Mouse (Mus musculus): ENCODE data around the gene Vmn1r197. TPM values are rescaled to one million over a fixed set of nuclear protein-coding genes. Genes with fewer than 3 reads are reported as not detected.
"Not testable (repeated sequence)": the region's sequence is repeated elsewhere in the genome, so short reads cannot be mapped to it uniquely, and the experiment has no call there.

Gene Vmn1r197
- polyA plus RNA-seq, 1 experiment from 2014 or later = not detected

DNA sequence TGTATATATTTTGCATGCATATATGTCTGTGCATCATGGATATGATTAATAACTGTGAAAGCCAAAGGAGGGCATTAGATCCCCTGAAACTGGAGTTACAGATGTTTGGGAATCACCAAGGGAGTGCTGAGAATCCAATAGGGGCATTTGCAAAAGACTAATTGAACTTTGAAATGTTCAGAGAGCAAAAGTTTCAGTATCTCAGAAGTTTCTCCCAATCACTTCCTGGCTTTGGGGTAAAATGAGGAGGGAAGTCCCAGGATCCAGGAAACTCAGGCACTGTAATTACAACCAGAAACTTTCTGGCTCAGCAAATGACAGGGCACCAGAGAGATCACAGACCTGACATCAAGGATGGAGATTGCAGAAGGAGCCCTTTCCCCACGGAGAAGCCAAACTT lies 25.7 kb downstream of the Vmn1r197 start, which contains the start of gene Vmn1r198:
Vmn1r198 (plus strand) TSS at position 301 of the 400 bp plus-strand sequence.
- Histone ChIP-seq H3K9ac (replicated peaks; ENCODE audit: low read depth, low read length) (no peak within 1 kb of the TSS), H3K36me3 (ENCODE audit: control insufficient read depth, insufficient read depth, low read length) (no peaks in the 10 kb centered on the region), H3K27me3 (ENCODE audit: control insufficient read depth, insufficient read depth, low read length) (no peaks in the 10 kb centered on the region), H3K4me3 (ENCODE audit: low read depth, low read length) (no peak within 1 kb of the TSS), H3K27ac (ENCODE audit: low read length) (no peak within 1 kb of the TSS), H3K4me2 (replicated peaks; ENCODE audit: low read depth, low read length) (no peak within 1 kb of the TSS), H3K9me3 (ENCODE audit: control insufficient read depth, low read depth, low read length) (no peaks in the 10 kb centered on the region), H3K4me1 (ENCODE audit: control insufficient read depth, insufficient read depth, low read length) (no peaks in the 10 kb centered on the region)
- no peak for ATAC-seq (ENCODE audit: insufficient number of reproducible peaks, insufficient read depth, low FRiP score, low read depth)
- WGBS = 32% methylated on average over 1 of the region's 1 CpGs

DNA sequence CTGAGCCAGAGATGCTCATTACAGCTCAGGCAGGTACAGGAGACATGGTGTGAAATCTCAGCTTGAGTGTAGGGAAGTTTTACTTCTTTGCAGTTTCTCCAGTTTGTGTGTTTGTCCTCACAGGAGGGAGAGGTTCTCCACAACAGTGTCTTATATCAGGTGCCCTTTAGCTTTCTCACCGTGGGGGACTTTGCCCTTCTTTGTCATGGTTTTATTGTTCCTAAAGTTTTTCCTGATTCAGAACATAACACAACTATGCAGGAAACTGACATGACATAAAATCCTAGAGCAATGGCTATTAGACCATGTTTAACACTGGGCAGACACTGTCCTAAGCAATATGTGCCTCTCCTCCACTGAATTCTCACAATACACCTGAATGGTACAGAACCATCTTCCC lies 26.4 kb downstream of the Vmn1r197 start:
- no peaks in the 10 kb centered on the region for H3K4me1 ChIP-seq (ENCODE audit: control insufficient read depth, insufficient read depth, low read length)
- no peak overlapping the region for H3K4me3 ChIP-seq (ENCODE audit: low read depth, low read length)
- no peaks in the 10 kb centered on the region for H3K9me3 ChIP-seq (ENCODE audit: control insufficient read depth, low read depth, low read length)
- H3K36me3 ChIP-seq (ENCODE audit: control insufficient read depth, insufficient read depth, low read length) = no peaks in the 10 kb centered on the region
- no peaks in the 10 kb centered on the region for H3K27me3 ChIP-seq (ENCODE audit: control insufficient read depth, insufficient read depth, low read length)
- H3K9ac ChIP-seq (replicated peaks; ENCODE audit: low read depth, low read length) = no peak overlapping the region
- no peak overlapping the region for H3K27ac ChIP-seq (ENCODE audit: low read length)
- H3K4me2 ChIP-seq (replicated peaks; ENCODE audit: low read depth, low read length) = no peak overlapping the region
- no peak for ATAC-seq (ENCODE audit: insufficient number of reproducible peaks, insufficient read depth, low FRiP score, low read depth)
- WGBS = 61% methylated on average over 1 of the region's 1 CpGs

DNA sequence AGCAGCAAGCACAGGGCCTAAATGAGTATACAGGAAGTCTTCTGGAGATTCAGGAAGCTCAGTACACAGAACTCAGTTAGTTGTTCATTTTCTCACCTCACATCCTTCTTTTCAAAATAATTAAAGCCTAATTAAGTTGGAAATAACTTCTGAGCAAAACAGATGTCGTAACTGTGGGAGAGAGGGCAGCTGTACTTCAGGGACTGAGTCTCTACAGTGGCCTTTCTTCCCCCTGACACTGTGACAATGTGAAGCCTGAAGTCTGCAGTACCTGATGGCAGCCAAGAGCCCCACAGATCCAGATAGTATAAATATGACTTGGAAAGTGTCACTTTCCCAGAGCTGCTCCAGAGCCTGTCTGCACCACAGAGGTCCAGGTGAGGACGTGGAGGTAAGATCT lies 55.1 kb downstream of the Vmn1r197 start, which contains the start of gene Vmn1r199:
Vmn1r199 (plus strand) TSS at position 301 of the 400 bp plus-strand sequence.
- Histone ChIP-seq H3K27ac (ENCODE audit: low read length) (no peak within 1 kb of the TSS), H3K9ac (replicated peaks; ENCODE audit: low read depth, low read length) (no peak within 1 kb of the TSS), H3K27me3 (ENCODE audit: control insufficient read depth, insufficient read depth, low read length) (no peaks in the 10 kb centered on the region), H3K36me3 (ENCODE audit: control insufficient read depth, insufficient read depth, low read length) (no peaks in the 10 kb centered on the region), H3K4me2 (replicated peaks; ENCODE audit: low read depth, low read length) (no peak within 1 kb of the TSS), H3K4me3 (ENCODE audit: low read depth, low read length) (no peak within 1 kb of the TSS), H3K4me1 (ENCODE audit: control insufficient read depth, insufficient read depth, low read length) (0 out of 2 replicates have a peak, but pooled peaks cover 4% of the 10 kb centered on the region), H3K9me3 (ENCODE audit: control insufficient read depth, low read depth, low read length) (no peaks in the 10 kb centered on the region)
- no peak for ATAC-seq (ENCODE audit: insufficient number of reproducible peaks, insufficient read depth, low FRiP score, low read depth)
- 72% methylated on average over 2 of the region's 2 CpGs for WGBS

- H3K9ac ChIP-seq (replicated peaks; ENCODE audit: low read depth, low read length); H3K4me2 ChIP-seq (replicated peaks; ENCODE audit: low read depth, low read length); H3K4me1 ChIP-seq (ENCODE audit: control insufficient read depth, insufficient read depth, low read length); H3K36me3 ChIP-seq (ENCODE audit: control insufficient read depth, insufficient read depth, low read length); H3K9me3 ChIP-seq (ENCODE audit: control insufficient read depth, low read depth, low read length); H3K4me3 ChIP-seq (ENCODE audit: low read depth, low read length); H3K27me3 ChIP-seq (ENCODE audit: control insufficient read depth, insufficient read depth, low read length): not testable (repeated sequence)
- 0 out of 2 replicates have a peak, but pooled peaks have one; percentile 49 for ATAC-seq (ENCODE audit: insufficient number of reproducible peaks, insufficient read depth, low FRiP score, low read depth)
- 52% methylated on average over 3 of the region's 3 CpGs for WGBS
- H3K27ac ChIP-seq (ENCODE audit: low read length) = peak overlapping the region; percentile 41; the same call in 1 of the 2 replicates
Measured at GRCm38 (mm10) chr13:22381128-22381527, 56.7 kb downstream of the Vmn1r197 start.

Other genes with a start within 250 kb of the Vmn1r197 start
- not detected in 2 replicates for gene Vmn1r188, start 240.1 kb upstream of the Vmn1r197 start, polyA plus RNA-seq (2014; fragmentation: Nextera tagmentation; extraction: Ambion mirVana)
- not detected in 2 replicates for gene Vmn1r189, start 218.8 kb upstream of the Vmn1r197 start, polyA plus RNA-seq (2014; fragmentation: Nextera tagmentation; extraction: Ambion mirVana)
- gene Vmn1r191, start 140.6 kb upstream of the Vmn1r197 start, polyA plus RNA-seq (2014; fragmentation: Nextera tagmentation; extraction: Ambion mirVana) = not detected in 2 replicates
- gene Vmn1r192, start 133.4 kb upstream of the Vmn1r197 start, polyA plus RNA-seq (2014; fragmentation: Nextera tagmentation; extraction: Ambion mirVana) = not detected in 2 replicates
- gene Vmn1r193, start 101.4 kb upstream of the Vmn1r197 start, polyA plus RNA-seq (2014; fragmentation: Nextera tagmentation; extraction: Ambion mirVana) = not detected in 2 replicates
- gene Vmn1r194, start 80.4 kb upstream of the Vmn1r197 start, polyA plus RNA-seq (2014; fragmentation: Nextera tagmentation; extraction: Ambion mirVana) = not detected in 2 replicates
- not detected in 2 replicates for gene Vmn1r195, start 54.1 kb upstream of the Vmn1r197 start, polyA plus RNA-seq (2014; fragmentation: Nextera tagmentation; extraction: Ambion mirVana)
- gene Vmn1r196, start 34.7 kb upstream of the Vmn1r197 start, polyA plus RNA-seq (2014; fragmentation: Nextera tagmentation; extraction: Ambion mirVana) = not detected in 2 replicates
- gene Vmn1r198, start 25.8 kb downstream of the Vmn1r197 start, polyA plus RNA-seq (2014; fragmentation: Nextera tagmentation; extraction: Ambion mirVana) = not detected in 2 replicates
- gene Vmn1r199, start 55.2 kb downstream of the Vmn1r197 start, polyA plus RNA-seq (2014; fragmentation: Nextera tagmentation; extraction: Ambion mirVana) = not detected in 2 replicates
- not detected in 2 replicates for gene Vmn1r200, start 65.8 kb downstream of the Vmn1r197 start, polyA plus RNA-seq (2014; fragmentation: Nextera tagmentation; extraction: Ambion mirVana)
- not detected in 2 replicates for gene Vmn1r201, start 147.3 kb downstream of the Vmn1r197 start, polyA plus RNA-seq (2014; fragmentation: Nextera tagmentation; extraction: Ambion mirVana)
- gene Vmn1r202, start 180.8 kb downstream of the Vmn1r197 start, polyA plus RNA-seq (2014; fragmentation: Nextera tagmentation; extraction: Ambion mirVana) = not detected in 2 replicates
- not detected in 2 replicates for gene Vmn1r203, start 193.5 kb downstream of the Vmn1r197 start, polyA plus RNA-seq (2014; fragmentation: Nextera tagmentation; extraction: Ambion mirVana)
- not detected in 2 replicates for gene Vmn1r204, start 228.6 kb downstream of the Vmn1r197 start, polyA plus RNA-seq (2014; fragmentation: Nextera tagmentation; extraction: Ambion mirVana)